Mouse (Mus musculus) ES-Bruce4 (cell line): Measurements from ENCODE around the gene Wfdc2.
"Not testable (repeated sequence)": the region's sequence is repeated elsewhere in the genome, so short reads cannot be mapped to it uniquely, and the experiment has no call there.

Experiments
- CTCF ChIP-seq: IDR thresholded peaks from one replicate; pipeline ENCODE4 v1.8.1; 2011; ENCODE audit warnings: low read depth, low read length
- EP300 ChIP-seq: IDR thresholded peaks from 2 replicates; pipeline ENCODE4 v1.6.1; 2011; ENCODE audit warnings: low read depth, low read length; ENCODE audit not compliant: insufficient read depth

GRCm38 (mm10) chr2:164585025-164585725 is 23.0 kb downstream of the Wfdc2 start, which contains the start of gene Wfdc6a:
- TF ChIP-seq CTCF, EP300: not testable (repeated sequence)
